Mouse (Mus musculus): ENCODE data around the gene Mogs.
A peak's percentile ranks its signal among the peaks of the same experiment; 100 is the strongest.

Gene Mogs

DNA sequence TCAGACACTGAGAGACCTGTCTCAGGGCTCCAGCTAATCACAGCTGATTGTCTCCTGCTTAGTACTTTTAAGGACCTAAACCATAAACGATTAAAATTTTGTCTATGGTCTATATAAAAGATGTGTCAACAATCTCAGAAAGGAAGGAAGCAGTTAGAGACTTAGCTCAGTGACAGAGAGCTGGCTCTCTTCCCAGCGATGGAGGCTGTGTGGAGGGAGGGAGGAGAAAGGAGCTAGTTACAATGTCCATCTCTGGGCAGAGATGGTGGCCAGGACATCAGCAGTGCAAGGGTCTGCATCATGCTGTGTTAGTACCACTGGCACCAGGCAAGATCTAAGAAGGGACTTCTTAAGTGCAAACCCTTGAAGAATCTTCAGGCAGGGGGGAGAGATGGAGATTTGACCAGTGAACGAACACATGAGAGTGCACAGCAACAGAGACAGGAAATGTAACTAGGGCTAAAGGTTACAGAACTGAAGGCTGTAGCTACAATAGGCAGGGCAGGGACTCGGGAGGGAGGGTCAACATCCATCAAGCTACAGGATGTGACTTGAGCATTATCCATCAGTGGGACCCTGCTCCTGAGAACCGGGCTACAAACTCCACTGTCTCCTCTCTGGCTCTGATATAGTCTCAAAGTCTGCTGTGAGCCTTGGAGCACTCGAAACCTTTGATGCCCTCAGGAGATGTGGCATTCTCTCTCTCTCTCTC, 22.7 kb upstream of the Mogs start:
- no peak for DNase-seq (ENCODE audit: low read depth in 1 of 2, low spot score in 2 of 2)

DNA sequence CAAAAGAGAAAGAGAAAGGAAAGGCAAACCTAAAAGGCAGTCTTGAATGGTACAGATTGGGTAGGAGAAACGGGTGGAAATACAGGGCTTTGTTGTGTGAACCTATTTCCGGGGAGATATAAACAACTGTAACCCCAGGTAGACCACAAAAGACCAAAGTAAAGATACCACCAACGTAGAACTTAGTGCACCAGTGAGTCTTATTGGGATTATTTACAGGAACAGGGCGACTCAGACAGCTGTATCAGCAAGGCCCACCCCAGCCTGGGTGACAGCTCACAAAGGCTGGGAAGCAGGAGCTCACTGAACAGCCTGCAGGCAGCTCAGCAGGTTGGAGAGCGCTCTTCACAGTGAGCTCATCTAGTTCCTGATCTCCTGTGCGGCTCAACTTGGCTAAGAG, 19.3 kb upstream of the Mogs start:
- DNase-seq (ENCODE audit: low read depth in 1 of 2, low spot score in 2 of 2), result no peak

DNA sequence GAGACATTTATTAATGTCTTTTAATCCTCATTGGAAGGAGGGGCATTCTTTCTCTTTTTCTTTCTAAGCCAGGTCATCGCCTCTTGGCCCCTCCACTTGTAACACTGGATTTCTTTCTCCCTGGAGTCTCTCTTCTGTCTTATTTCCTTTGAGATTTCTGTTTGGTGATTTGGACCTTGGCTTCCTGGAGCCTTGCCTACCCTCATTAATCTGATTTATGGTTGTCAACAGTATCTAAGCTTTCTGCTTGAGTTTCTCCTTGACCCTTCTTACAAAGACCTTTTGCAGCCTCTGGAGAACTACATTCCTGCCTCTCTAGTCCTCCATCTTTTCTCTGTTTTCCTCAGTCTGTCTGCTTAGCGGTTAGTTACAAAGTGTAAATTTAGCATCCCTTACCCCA, 16.9 kb upstream of the Mogs start:
- no peak for DNase-seq (ENCODE audit: low read depth in 1 of 2, low spot score in 2 of 2)

DNA sequence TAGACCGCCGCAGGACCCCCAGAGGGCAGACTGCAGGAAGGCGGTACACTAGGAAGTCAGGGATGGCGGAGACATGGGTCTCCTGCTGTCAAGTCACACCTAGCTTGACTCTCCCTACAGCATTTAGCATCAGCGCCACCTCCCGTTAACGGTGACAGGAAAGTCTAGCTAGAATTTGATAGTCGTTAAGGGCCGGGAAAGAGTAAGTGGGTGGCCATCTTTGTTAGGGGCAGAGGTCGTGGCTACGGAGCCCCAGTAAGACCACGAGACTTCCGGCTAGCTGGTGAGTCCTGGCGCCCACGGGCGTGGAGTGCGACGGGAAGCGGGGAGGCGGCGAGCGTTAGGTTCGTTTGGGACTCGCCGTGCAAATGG, 14.0 kb upstream of the Mogs start, which contains the start of the genes Ccdc142 and Gm42688:
Ccdc142 (plus strand) TSS at position 286 of the 372 bp plus-strand sequence.
Gm42688 (plus strand) TSS at position 302 of the 372 bp plus-strand sequence.
- DNase-seq (ENCODE audit: low read depth in 1 of 2, low spot score in 2 of 2), result peak; percentile 62 to 75

DNA sequence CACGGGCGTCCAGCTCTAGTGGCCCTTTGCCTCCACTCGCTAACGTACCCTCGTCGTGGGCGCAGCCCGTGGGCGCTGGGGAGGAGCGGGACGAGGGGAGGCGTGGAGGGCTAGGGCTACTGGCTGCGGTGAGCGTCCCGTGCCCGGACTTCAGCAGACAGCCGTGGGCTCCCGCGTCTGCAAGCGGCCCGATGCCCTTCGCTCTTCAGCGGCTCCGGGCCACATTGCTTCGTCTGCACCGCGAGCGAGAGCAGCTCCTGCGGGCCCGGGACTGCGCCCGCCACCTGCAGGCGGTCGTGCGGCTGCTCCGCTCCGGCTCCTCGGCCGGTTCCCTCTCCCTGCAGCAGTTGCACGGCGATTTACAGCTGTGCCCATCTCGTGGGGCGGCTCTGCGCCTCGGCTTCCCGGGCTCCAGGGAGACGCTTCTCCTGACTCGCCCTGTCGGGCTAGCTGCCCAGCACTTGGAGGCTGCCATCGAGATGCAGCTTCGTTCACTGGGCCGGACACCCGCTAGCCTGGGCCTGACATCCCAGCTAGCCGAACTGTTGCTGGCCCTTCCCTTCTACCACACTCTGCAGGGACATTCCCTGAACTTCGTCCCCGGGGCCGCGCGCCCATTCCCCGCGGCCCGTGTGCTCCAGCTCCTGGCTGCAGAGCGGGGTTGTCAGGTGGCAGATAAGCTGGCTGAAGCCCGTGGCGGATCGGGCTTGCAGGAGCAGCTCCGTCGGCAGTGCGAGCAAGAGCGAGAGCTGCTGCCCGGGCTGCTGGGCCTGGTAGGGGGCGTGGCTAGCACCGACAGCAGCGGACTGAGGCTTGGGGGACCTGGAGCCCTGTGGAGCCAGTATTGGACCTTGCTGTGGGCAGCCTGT, 13.4 kb upstream of the Mogs start:
- peak in 1 of 2 experiments; percentile 27 for DNase-seq (ENCODE audit: low read depth in 1 of 2, low spot score in 2 of 2)

DNA sequence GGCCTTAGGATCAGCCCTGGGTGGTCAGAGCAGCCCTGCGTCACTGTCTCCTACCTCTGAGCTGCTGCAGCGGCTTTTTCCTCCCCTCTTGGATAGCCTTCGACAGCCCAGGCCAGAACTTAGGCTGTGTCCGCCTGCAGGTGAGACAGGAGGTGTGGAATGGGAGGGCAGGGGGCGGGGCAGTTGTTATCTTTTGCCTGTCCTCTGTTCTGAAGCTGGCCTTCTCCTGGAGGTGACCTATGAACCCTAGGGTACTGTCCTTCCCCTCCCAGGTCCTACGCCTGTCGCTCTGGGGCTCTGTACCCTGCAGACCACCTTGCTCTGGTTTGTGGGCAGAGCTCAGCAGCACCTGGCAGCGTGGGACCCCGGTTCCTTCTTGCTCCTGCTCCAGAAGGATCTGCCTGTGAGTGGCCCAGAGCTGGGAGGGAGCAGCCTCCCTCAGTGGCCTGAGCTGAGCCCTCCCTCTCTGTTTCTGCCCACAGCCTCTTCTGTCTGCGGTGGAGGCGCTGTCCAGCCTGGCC, 12.1 kb upstream of the Mogs start:
- DNase-seq (ENCODE audit: low read depth in 1 of 2, low spot score in 2 of 2), result no peak

DNA sequence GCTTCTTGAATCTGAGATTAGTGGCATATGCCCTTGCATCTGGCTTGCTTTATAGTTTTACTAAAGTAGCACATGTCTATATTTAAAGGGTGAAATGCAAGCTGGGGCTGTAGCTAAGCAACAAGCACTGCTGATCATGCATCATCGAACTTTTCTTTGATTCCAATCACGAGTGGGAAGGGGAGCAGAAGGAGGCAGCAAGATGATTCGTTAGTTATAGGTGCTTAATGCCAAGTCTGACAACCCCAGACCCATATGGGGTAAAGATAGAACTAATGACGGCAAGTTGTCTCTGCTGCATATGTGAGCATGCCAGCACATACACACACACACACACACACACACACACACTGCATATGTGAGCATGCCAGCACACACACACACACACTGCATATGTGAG, 11.1 kb upstream of the Mogs start:
- DNase-seq (ENCODE audit: low read depth in 1 of 2, low spot score in 2 of 2), result no peak

DNA sequence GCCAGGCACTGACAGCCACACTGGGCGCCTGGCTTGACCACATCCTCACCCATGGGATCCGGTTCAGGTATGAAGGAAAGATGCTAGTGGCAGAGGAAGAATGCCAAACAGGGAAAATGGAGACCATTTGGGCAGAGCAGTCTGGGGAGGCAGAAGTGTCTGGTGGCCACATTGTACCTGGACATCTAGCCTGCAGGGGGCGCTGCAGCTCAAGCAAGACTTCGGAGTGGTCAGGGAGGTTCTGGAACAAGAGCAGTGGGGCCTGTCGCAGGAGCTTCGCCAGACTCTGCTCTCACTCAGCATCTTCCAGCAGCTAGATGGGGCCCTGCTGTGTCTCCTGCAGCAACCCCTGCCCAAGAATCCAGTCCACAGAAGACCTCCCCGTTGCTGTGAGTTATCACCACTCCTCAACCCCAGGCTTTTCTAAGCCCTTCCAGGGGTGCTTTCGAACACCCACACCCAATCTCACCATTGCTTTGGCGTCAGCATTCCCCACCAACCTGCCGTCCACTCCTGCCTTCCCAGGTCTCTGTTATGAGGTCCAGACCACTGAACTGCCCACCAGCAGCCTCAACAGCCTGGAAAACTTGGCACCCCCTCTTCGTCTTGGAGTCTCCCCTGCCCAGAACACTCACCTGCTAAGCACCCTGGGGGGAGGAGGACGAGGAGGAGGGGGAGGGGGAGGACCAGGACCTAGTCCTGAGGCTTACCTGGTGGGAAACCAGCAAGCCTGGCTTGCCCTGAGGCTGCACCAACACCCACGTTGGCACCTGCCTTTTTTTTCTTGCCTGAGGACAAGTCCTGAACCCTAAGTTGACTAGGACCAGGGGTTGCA, 7.5 kb upstream of the Mogs start:
- DNase-seq (ENCODE audit: low read depth in 1 of 2, low spot score in 2 of 2), result peak in 1 of 2 experiments; percentile 73

DNA sequence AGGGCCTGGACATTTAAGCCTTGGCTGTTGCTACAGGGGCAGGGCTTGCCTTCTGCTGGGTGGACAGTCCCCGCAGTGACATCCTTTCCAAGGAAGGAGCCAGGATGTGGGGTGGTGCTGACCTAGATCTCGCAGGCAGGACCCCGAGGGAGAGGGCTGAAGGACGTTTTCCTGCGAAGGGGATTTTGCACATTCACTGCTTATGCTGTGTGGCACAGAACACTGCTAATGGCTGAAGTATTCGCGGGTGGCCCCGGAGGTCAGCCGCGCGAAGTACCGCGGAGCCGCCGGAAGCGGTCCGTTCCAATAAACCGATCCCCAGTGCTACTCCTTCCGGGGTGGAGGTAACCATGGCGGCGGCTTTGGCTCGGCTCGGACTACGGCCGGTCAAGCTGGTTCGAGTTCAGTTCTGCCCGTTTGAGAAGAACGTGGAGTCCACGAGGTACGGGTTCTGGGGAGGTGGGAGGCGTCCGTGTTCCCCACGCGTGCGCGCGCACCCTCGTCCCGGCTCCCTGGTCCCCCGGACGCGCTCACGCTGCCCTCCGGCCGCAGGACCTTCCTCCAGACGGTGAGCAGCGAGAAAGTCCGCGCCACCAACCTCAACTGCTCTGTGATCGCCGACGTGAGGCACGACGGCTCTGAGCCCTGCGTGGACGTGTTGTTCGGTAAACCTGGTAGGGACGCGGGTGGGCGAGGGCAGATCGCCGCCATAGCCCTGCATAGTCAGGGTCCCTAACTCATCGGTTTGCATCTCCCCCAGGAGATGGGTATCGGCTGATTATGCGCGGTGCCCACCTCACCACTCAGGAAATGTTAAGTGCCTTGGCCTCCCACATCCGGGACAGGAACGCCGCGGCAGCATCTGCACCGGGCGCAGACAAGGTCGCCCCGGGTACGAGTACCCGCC, 6.3 kb upstream of the Mogs start, which contains the start of gene Mrpl53:
Mrpl53 (plus strand) TSS at position 279 of the 907 bp plus-strand sequence.
- peak in 1 of 2 experiments; percentile 51 for DNase-seq (ENCODE audit: low read depth in 1 of 2, low spot score in 2 of 2)

DNA sequence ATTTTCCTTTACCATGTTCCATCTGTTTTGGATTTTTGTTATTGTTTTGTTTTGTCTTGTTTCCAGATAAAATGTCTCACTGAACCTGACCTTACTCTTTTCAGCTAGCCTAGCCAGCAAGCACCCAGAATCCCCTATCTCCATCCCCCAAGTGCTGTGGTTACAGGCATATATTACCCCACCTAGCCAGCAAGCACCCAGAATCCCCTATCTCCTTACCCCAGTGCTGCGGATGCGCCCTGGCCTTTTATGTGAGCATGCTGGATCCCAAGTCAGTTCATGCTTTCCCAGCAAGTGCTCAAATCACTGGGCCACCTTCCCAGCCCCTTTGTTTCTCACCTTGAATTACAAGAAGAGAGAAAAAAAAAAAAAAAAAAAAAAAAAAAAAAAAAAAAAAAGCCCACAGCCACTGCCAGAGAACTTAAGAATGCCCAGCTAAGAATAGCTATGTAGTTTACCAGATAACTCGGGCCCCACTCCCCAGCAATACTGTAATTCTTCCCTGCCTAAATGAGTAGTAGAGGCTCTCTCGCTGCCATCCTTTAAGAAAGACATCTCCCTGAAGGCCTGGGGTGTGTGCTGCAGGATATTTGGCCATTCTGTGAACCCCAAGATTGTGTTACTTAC, 3.7 kb upstream of the Mogs start:
- no peak for DNase-seq (ENCODE audit: low read depth in 1 of 2, low spot score in 2 of 2)

DNA sequence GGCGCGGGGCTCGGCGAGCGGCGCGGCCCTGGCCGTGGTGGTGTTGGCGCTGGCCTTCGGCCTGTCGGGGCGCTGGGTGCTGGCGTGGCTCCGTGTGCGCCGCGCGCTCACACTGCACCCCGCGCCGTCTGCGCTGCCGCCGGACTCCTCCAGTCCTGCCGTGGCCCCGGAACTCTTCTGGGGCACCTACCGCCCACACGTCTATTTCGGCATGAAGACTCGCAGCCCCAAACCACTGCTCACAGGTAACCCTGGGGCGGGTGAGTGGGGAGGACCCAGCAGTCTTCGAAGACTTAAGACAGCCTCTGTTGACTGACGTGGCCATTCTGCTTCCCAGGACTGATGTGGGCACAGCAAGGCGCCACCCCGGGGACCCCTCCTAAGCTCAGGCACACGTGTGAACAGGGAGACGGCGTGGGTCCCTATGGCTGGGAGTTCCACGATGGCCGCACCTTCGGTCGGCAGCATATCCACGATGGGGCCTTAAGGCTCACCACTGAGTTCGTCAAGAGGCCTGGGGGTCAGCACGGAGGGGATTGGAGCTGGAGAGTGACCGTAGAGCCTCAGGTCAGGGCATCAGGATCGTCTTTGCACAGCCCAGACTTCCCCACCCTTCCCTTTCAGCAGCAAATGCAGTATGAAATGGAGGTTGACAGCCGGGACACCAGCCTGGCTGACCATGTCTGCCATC, 531 bp downstream of the Mogs start:
- no peak for DNase-seq (ENCODE audit: low read depth in 1 of 2, low spot score in 2 of 2)

DNA sequence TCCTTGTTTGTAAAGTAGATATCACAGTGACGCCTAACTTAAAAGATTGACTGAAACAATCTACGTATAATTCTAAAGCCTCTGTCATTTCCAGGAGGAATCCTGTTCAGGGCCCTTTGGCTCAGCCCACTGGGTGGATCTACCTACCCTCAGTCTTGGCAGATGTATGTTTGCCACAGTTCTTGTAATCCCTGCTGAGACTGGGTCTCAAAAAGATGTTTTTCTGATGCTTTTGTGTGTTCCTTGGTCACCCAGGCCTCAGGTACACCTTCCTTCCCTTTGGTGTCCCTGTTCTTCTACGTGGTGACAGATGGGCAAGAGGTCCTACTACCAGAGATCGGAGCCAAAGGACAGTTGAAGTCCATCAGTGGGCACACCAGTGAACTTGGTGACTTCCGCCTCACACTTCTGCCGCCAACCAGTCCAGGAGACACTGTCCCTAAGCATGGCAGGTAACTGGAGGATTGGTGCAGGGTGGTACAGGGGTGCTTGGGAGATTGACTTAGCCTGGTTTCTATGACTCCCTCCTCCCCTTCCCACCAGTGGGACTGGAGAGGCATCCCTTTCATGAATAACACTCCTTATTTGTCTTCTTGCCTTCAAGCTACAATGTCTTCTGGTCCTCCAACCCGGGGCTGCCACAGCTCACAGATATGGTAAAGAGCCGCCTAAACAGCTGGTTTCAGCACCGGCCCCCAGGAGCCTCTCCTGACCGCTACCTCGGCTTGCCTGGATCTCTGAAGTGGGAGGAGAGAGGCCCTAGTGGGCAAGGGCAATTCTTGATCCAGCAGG, 1.3 kb downstream of the Mogs start:
- no peak for DNase-seq (ENCODE audit: low read depth in 1 of 2, low spot score in 2 of 2)

DNA sequence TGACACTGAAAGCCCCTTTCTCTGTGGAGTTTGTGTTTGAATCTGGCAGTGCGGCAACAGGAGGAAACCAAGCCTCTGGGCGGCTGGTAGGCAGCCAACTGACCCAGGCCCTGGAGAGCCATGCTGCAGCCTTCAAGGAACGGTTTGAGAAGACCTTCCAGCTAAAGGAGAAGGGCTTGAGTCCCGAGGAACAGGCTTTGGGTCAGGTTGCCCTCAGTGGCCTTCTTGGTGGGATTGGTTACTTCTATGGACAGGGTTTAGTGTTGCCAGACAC, 1.8 kb downstream of the Mogs start:
- no peak for DNase-seq (ENCODE audit: low read depth in 1 of 2, low spot score in 2 of 2)

DNA sequence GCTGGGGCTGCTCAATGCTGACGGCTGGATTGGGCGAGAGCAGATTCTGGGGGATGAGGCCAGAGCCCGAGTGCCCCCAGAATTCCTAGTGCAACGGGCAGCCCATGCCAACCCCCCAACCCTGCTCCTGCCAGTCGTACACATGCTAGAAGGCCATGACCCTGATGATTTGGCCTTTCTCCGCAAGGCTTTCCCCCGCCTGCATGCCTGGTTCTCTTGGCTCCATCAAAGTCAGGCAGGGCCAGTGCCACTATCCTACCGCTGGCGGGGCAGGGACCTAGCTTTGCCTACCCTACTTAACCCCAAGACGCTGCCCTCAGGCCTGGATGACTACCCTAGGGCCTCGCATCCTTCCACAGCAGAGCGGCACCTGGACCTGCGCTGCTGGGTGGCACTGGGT, 2.3 kb downstream of the Mogs start:
- no peak for DNase-seq (ENCODE audit: low read depth in 1 of 2, low spot score in 2 of 2)

DNA sequence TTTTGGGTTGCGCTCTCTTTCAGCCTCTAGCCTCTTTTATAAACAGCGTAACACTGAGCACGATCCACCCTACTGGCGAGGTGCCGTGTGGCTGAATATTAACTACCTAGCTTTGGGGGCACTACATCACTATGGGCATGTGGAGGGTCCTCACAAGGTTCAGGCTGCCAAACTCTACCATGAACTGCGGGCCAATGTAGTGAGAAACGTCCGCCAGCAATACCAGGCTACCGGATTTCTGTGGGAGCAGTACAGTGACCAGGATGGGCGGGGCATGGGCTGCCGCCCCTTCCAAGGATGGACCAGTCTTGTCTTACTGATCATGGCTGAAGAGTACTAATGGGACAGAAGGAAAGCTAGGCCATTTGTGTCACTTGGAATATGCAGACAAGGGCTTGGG, 3.1 kb downstream of the Mogs start:
- no peak for DNase-seq (ENCODE audit: low read depth in 1 of 2, low spot score in 2 of 2)

DNA sequence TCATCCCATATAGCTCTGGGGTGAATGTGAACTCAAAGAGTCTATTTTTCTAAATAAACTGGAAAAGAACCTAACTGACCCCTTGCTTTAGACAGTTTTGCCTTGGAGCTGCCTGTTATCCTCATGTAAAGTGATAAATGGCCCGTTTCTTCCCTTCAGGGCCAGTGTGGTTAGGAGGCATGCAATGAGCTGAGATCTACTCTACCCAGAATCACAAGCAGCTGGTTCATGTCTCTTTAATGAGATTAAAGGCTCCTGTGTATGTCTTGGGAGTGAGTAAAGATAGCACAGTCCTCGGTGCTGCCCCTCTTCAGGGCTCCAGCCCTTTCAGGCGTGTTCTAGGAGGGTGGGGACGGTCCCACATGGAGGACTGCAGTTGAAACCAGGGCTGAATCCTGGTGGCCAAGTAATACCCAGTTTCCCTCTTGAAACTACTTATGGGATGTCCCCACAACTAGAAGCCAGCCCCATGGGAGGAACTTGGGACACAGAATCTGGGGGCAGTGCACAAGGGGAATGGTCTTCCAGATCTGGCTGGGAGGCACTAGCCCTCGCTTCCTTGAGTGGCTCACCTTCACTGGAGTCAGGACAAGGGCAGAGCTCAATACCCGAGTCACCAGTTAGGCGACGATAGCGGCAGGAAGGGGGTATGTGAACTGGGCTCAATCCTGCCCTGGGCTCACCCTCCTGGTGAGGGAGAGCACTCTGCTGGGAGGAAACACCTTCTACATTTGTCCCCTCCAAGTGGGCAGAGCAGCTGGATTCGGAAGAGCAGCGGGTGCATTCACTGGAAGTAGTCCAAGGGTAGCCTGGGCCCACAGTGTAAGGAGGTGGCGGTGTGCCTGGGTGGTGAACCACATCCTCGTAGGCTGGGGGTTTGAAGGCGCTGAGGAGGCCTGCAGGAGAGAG, 3.8 kb downstream of the Mogs start:
- no peak for DNase-seq (ENCODE audit: low read depth in 1 of 2, low spot score in 2 of 2)

DNA sequence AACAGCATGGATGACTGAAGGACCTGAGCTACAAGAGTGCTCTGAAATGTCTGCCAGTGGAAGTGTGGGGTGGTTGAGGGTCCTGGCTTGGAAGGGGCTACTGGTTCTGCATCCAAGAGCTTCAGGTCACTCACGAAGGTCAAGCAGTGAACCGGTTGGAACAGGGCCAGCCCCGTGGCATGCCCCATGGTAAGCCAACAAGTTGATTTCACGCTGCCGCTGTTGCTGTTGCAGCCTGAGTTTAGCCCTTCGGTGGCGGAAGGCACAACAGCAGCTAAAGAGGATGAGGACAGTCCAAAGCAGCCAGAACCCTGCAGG, 4.4 kb downstream of the Mogs start:
- no peak for DNase-seq (ENCODE audit: low read depth in 1 of 2, low spot score in 2 of 2)

Data from monocyte, adult 2 months (primary cell).